Mouse (Mus musculus): ENCODE measurements at regions not wholly inside any gene's neighbourhood (a gene's known extent, or its start where the extent isn't known, plus 50 kb on each side); places are given as distances from the start of the nearest gene placed in this dataset.

GRCm38 (mm10) chr13:111860931-111861330 lies 52.1 kb upstream of the Map3k1 start:
- Histone ChIP-seq H3K27ac (replicated peaks; ENCODE audit: low read depth, low read length) (no peak overlapping the region), H3K4me1 (ENCODE audit: control insufficient read depth, insufficient read depth, low read length) (no peaks in the 10 kb centered on the region), H3K36me3 (ENCODE audit: control insufficient read depth, insufficient read depth, low read length) (no peaks in the 10 kb centered on the region), H3K9me3 (ENCODE audit: control insufficient read depth, low read length) (no peaks in the 10 kb centered on the region), H3K27me3 (replicated peaks; ENCODE audit: control insufficient read depth, insufficient read depth, low read length) (no peaks in the 10 kb centered on the region), H3K4me3 (ENCODE audit: low read depth, low read length) (no peak overlapping the region), H3K9ac (ENCODE audit: low read depth, low read length) (no peak overlapping the region), H3K4me2 (ENCODE audit: low read depth, low read length) (no peak overlapping the region)
- DNase-seq (ENCODE audit: low spot score): no peak
- no peak for ATAC-seq (ENCODE audit: low read depth)
- WGBS: 62% methylated on average over 3 of the region's 3 CpGs

GRCm38 (mm10) chr13:111862316-111862715 lies 53.5 kb upstream of the Map3k1 start:
- Histone ChIP-seq H3K36me3 (ENCODE audit: control insufficient read depth, insufficient read depth, low read length) (no peaks in the 10 kb centered on the region), H3K4me1 (ENCODE audit: control insufficient read depth, insufficient read depth, low read length) (no peaks in the 10 kb centered on the region), H3K9ac (ENCODE audit: low read depth, low read length) (no peak overlapping the region), H3K27me3 (replicated peaks; ENCODE audit: control insufficient read depth, insufficient read depth, low read length) (no peaks in the 10 kb centered on the region), H3K9me3 (ENCODE audit: control insufficient read depth, low read length) (no peaks in the 10 kb centered on the region), H3K27ac (replicated peaks; ENCODE audit: low read depth, low read length) (no peak overlapping the region), H3K4me3 (ENCODE audit: low read depth, low read length) (no peak overlapping the region), H3K4me2 (ENCODE audit: low read depth, low read length) (no peak overlapping the region)
- ATAC-seq (ENCODE audit: low read depth) (no peak), DNase-seq (ENCODE audit: low spot score) (no peak)
- 61% methylated on average over 8 of the region's 8 CpGs for WGBS

- ATAC-seq (ENCODE audit: low read depth): no peak
Measured at GRCm38 (mm10) chr13:111865956-111866355, 57.2 kb upstream of the Map3k1 start.

GRCm38 (mm10) chr13:111867261-111867660 lies 58.5 kb upstream of the Map3k1 start:
- ATAC-seq (ENCODE audit: low read depth): no peak
- peak overlapping the region; percentile 50 for H3K4me2 ChIP-seq (ENCODE audit: low read depth, low read length)
- no peaks in the 10 kb centered on the region for H3K36me3 ChIP-seq (ENCODE audit: control insufficient read depth, insufficient read depth, low read length)
- 86% methylated on average over 2 of the region's 2 CpGs for WGBS
- H3K4me3 ChIP-seq (ENCODE audit: low read depth, low read length): no peak overlapping the region
- H3K4me1 ChIP-seq (ENCODE audit: control insufficient read depth, insufficient read depth, low read length): peaks cover 16% of the 10 kb centered on the region; the same call in 1 of the 2 replicates
- peak overlapping the region; percentile 86; the same call in 1 of the 2 replicates for H3K27ac ChIP-seq (replicated peaks; ENCODE audit: low read depth, low read length)
- H3K27me3 ChIP-seq (replicated peaks; ENCODE audit: control insufficient read depth, insufficient read depth, low read length): no peaks in the 10 kb centered on the region
- no peaks in the 10 kb centered on the region for H3K9me3 ChIP-seq (ENCODE audit: control insufficient read depth, low read length)
- DNase-seq (ENCODE audit: low spot score): no peak
- H3K9ac ChIP-seq (ENCODE audit: low read depth, low read length): no peak overlapping the region

More at GRCm38 (mm10) chr13:111865956-111866355, 57.2 kb upstream of the Map3k1 start:
- Histone ChIP-seq H3K27ac (replicated peaks; ENCODE audit: low read depth, low read length) (no peak overlapping the region), H3K9me3 (ENCODE audit: control insufficient read depth, low read length) (no peaks in the 10 kb centered on the region), H3K4me3 (ENCODE audit: low read depth, low read length) (no peak overlapping the region), H3K36me3 (ENCODE audit: control insufficient read depth, insufficient read depth, low read length) (no peaks in the 10 kb centered on the region), H3K4me2 (ENCODE audit: low read depth, low read length) (no peak overlapping the region), H3K4me1 (ENCODE audit: control insufficient read depth, insufficient read depth, low read length) (peaks cover 16% of the 10 kb centered on the region; the same call in 1 of the 2 replicates), H3K9ac (ENCODE audit: low read depth, low read length) (no peak overlapping the region), H3K27me3 (replicated peaks; ENCODE audit: control insufficient read depth, insufficient read depth, low read length) (no peaks in the 10 kb centered on the region)
- WGBS: 93% methylated on average over 7 of the region's 7 CpGs
- no peak for DNase-seq (ENCODE audit: low spot score)

GRCm38 (mm10) chr13:111867763-111868725 lies 59.3 kb upstream of the Map3k1 start:
- no peaks in the 10 kb centered on the region for H3K36me3 ChIP-seq (ENCODE audit: control insufficient read depth, insufficient read depth, low read length)
- DNase-seq (ENCODE audit: low spot score): peak; percentile 84
- peak; percentile 77 for ATAC-seq (ENCODE audit: low read depth)
- peaks cover 16% of the 10 kb centered on the region; the same call in 1 of the 2 replicates for H3K4me1 ChIP-seq (ENCODE audit: control insufficient read depth, insufficient read depth, low read length)
- peak overlapping the region; percentile 86 for H3K27ac ChIP-seq (replicated peaks; ENCODE audit: low read depth, low read length)
- WGBS: 18% methylated on average over 31 of the region's 31 CpGs
- peak overlapping the region; percentile 61 for H3K9ac ChIP-seq (ENCODE audit: low read depth, low read length)
- H3K27me3 ChIP-seq (replicated peaks; ENCODE audit: control insufficient read depth, insufficient read depth, low read length): no peaks in the 10 kb centered on the region
- H3K4me3 ChIP-seq (ENCODE audit: low read depth, low read length): peak overlapping the region; percentile 27
- no peaks in the 10 kb centered on the region for H3K9me3 ChIP-seq (ENCODE audit: control insufficient read depth, low read length)
- H3K4me2 ChIP-seq (ENCODE audit: low read depth, low read length): peak overlapping the region; percentile 50

GRCm38 (mm10) chr13:111868947-111869346 lies 60.2 kb upstream of the Map3k1 start:
- Histone ChIP-seq H3K4me3 (ENCODE audit: low read depth, low read length) (no peak overlapping the region), H3K36me3 (ENCODE audit: control insufficient read depth, insufficient read depth, low read length) (no peaks in the 10 kb centered on the region), H3K4me2 (ENCODE audit: low read depth, low read length) (no peak overlapping the region), H3K4me1 (ENCODE audit: control insufficient read depth, insufficient read depth, low read length) (peaks cover 16% of the 10 kb centered on the region; the same call in 1 of the 2 replicates), H3K9ac (ENCODE audit: low read depth, low read length) (no peak overlapping the region), H3K9me3 (ENCODE audit: control insufficient read depth, low read length) (peaks cover 4% of the 10 kb centered on the region; the same call in 1 of the 2 replicates), H3K27ac (replicated peaks; ENCODE audit: low read depth, low read length) (no peak overlapping the region), H3K27me3 (replicated peaks; ENCODE audit: control insufficient read depth, insufficient read depth, low read length) (no peaks in the 10 kb centered on the region)
- WGBS: 19% methylated on average over 3 of the region's 3 CpGs
- ATAC-seq (ENCODE audit: low read depth) (no peak), DNase-seq (ENCODE audit: low spot score) (no peak)

- peaks cover 4% of the 10 kb centered on the region; the same call in 1 of the 2 replicates for H3K9me3 ChIP-seq (ENCODE audit: control insufficient read depth, low read length)
- 49% methylated on average over 17 of the region's 17 CpGs for WGBS
- DNase-seq (ENCODE audit: low spot score) (peak; percentile 24), ATAC-seq (ENCODE audit: low read depth) (no peak)
- H3K27me3 ChIP-seq (replicated peaks; ENCODE audit: control insufficient read depth, insufficient read depth, low read length): no peaks in the 10 kb centered on the region
- no peak overlapping the region for H3K27ac ChIP-seq (replicated peaks; ENCODE audit: low read depth, low read length)
- H3K4me1 ChIP-seq (ENCODE audit: control insufficient read depth, insufficient read depth, low read length): peaks cover 16% of the 10 kb centered on the region; the same call in 1 of the 2 replicates
- H3K4me3 ChIP-seq (ENCODE audit: low read depth, low read length): no peak overlapping the region
- no peak overlapping the region for H3K4me2 ChIP-seq (ENCODE audit: low read depth, low read length)
- no peak overlapping the region for H3K9ac ChIP-seq (ENCODE audit: low read depth, low read length)
- no peaks in the 10 kb centered on the region for H3K36me3 ChIP-seq (ENCODE audit: control insufficient read depth, insufficient read depth, low read length)
Measured at GRCm38 (mm10) chr13:111869771-111870437, 61.1 kb upstream of the Map3k1 start.

GRCm38 (mm10) chr13:111870505-111870904 lies 61.7 kb upstream of the Map3k1 start:
- 82% methylated on average over 4 of the region's 4 CpGs for WGBS
- Histone ChIP-seq H3K4me1 (ENCODE audit: control insufficient read depth, insufficient read depth, low read length) (peaks cover 16% of the 10 kb centered on the region; the same call in 1 of the 2 replicates), H3K36me3 (ENCODE audit: control insufficient read depth, insufficient read depth, low read length) (no peaks in the 10 kb centered on the region), H3K27me3 (replicated peaks; ENCODE audit: control insufficient read depth, insufficient read depth, low read length) (no peaks in the 10 kb centered on the region), H3K4me2 (ENCODE audit: low read depth, low read length) (no peak overlapping the region), H3K4me3 (ENCODE audit: low read depth, low read length) (no peak overlapping the region), H3K27ac (replicated peaks; ENCODE audit: low read depth, low read length) (no peak overlapping the region), H3K9me3 (ENCODE audit: control insufficient read depth, low read length) (peaks cover 4% of the 10 kb centered on the region; the same call in 1 of the 2 replicates), H3K9ac (ENCODE audit: low read depth, low read length) (no peak overlapping the region)
- ATAC-seq (ENCODE audit: low read depth): no peak
- DNase-seq (ENCODE audit: low spot score): no peak
